Mouse (Mus musculus) spleen, postnatal 10 days (tissue): Measurements from ENCODE around the gene Rab3ip.
A peak's percentile ranks its signal among the peaks of the same experiment; 100 is the strongest.

ENCODE experiments used
- DNase-seq, 2 experiments: peaks; one replicate each; pipeline ENCODE4 v3.0.0; 2021 to 2022; ENCODE audit warnings: low spot score in 2 of 2

Gene Rab3ip

GRCm38 (mm10) chr10:116957867-116958551 lies 7.4 kb upstream of the Rab3ip start:
- DNase-seq = no peak

GRCm38 (mm10) chr10:116956483-116957158 lies 6.1 kb upstream of the Rab3ip start:
- DNase-seq = no peak

GRCm38 (mm10) chr10:116955191-116955590 lies 4.6 kb upstream of the Rab3ip start:
- DNase-seq = no peak

- no peak for DNase-seq
These were observed 317 bp upstream of the Rab3ip start for GRCm38 (mm10) chr10:116950886-116951285.

GRCm38 (mm10) chr10:116949111-116950008 lies 1.2 kb downstream of the Rab3ip start:
- DNase-seq = peak; percentile 42 to 50

- DNase-seq = no peak
These were observed 2.2 kb downstream of the Rab3ip start for GRCm38 (mm10) chr10:116948414-116948813.

GRCm38 (mm10) chr10:116944940-116945339 lies 5.6 kb downstream of the Rab3ip start:
- no peak for DNase-seq

- DNase-seq = no peak
These were observed 6.4 kb downstream of the Rab3ip start for GRCm38 (mm10) chr10:116944144-116944543.

GRCm38 (mm10) chr10:116943025-116943424 lies 7.5 kb downstream of the Rab3ip start:
- peak; percentile 24 to 66 for DNase-seq

GRCm38 (mm10) chr10:116935028-116935427 lies 15.5 kb downstream of the Rab3ip start:
- DNase-seq = no peak

- no peak for DNase-seq
These were observed 16.8 kb downstream of the Rab3ip start for GRCm38 (mm10) chr10:116933794-116934193.

- DNase-seq = no peak
These were observed 18.2 kb downstream of the Rab3ip start for GRCm38 (mm10) chr10:116932418-116932817.

GRCm38 (mm10) chr10:116931497-116932179 lies 18.9 kb downstream of the Rab3ip start:
- no peak for DNase-seq

GRCm38 (mm10) chr10:116930936-116931335 lies 19.6 kb downstream of the Rab3ip start:
- no peak for DNase-seq

- DNase-seq = peak in 1 of 2 experiments; percentile 63
These were observed 20.1 kb downstream of the Rab3ip start for GRCm38 (mm10) chr10:116930506-116930905.

GRCm38 (mm10) chr10:116928826-116929225 lies 21.7 kb downstream of the Rab3ip start:
- no peak for DNase-seq

GRCm38 (mm10) chr10:116926428-116927113 lies 24.0 kb downstream of the Rab3ip start:
- no peak for DNase-seq

GRCm38 (mm10) chr10:116923651-116924495 lies 26.7 kb downstream of the Rab3ip start:
- DNase-seq = no peak

- DNase-seq = no peak
These were observed 28.4 kb downstream of the Rab3ip start for GRCm38 (mm10) chr10:116922161-116922560.

GRCm38 (mm10) chr10:116921416-116921815 lies 29.2 kb downstream of the Rab3ip start:
- DNase-seq = no peak
